Mouse (Mus musculus) CH12.LX (cell line): ENCODE data around the gene Hes6.

Experiments used
- CTCF ChIP-seq, 2 experiments: IDR thresholded peaks in 1 of 2; conservative IDR thresholded peaks in 1 of 2; 2 replicates each; pipeline ENCODE4 v1.5.1; 2011 to 2012; ENCODE audit warnings: low read depth in 2 of 2, low read length in 2 of 2, improper control_type of control experiment in 1 of 2, inconsistent platforms in 1 of 2, mild to moderate bottlenecking in 1 of 2, moderate library complexity in 1 of 2
- MAFK ChIP-seq: IDR thresholded peaks from 2 replicates; pipeline ENCODE4 v1.6.1; 2011; ENCODE audit warnings: low read length, improper control_type of control experiment; ENCODE audit not compliant: insufficient replicate concordance

GRCm38 (mm10) chr1:91434905-91435304, 21.1 kb upstream of the Hes6 start:
- TF ChIP-seq CTCF (conservative IDR thresholded peaks at IDR 0.05 in 1 of 2, IDR thresholded peaks at IDR 0.05 in 1 of 2; ENCODE audit: low read depth in 2 of 2, low read length in 2 of 2) (no peak), MAFK (no peak)
